Mouse (Mus musculus) layer of hippocampus, adult 8-10 months (tissue): ENCODE measurements around the gene Sbno2. TPM values are rescaled to one million over a fixed set of nuclear protein-coding genes. Genes with fewer than 3 reads are reported as not detected.

ENCODE experiments used
- DNase-seq, 2 experiments: peaks; one replicate each; pipeline ENCODE4 v3.0.0; 2022; ENCODE audit warnings: low spot score in 2 of 2
- total RNA-seq, 4 experiments: library from RNA; stranded (reverse); gene quantifications; 2 replicates each; pipeline ENCODE4 v1.2.4; 2022

Sbno2 gene
- total RNA-seq, 4 experiments from 2014 or later: 19.9 to 52.8 (median 29.8) TPM

GRCm38 (mm10) chr10:80092690-80093089 lies 12.7 kb downstream of the Sbno2 start:
- DNase-seq: no peak

- no peak for DNase-seq
Observed at GRCm38 (mm10) chr10:80091527-80091926, 13.8 kb downstream of the Sbno2 start.

- DNase-seq: no peak
Observed at GRCm38 (mm10) chr10:80089146-80089545, 16.2 kb downstream of the Sbno2 start.

GRCm38 (mm10) chr10:80087483-80087882 lies 17.9 kb downstream of the Sbno2 start:
- no peak for DNase-seq

- no peak for DNase-seq
Observed at GRCm38 (mm10) chr10:80086847-80087246, 18.5 kb downstream of the Sbno2 start.

GRCm38 (mm10) chr10:80084817-80085487 lies 20.4 kb downstream of the Sbno2 start:
- DNase-seq: no peak

- DNase-seq: no peak
Observed at GRCm38 (mm10) chr10:80081075-80081474, 24.3 kb downstream of the Sbno2 start.

- DNase-seq: no peak
Observed at GRCm38 (mm10) chr10:80080396-80081070, 24.8 kb downstream of the Sbno2 start.

- no peak for DNase-seq
Observed at GRCm38 (mm10) chr10:80078366-80078765, 27.0 kb downstream of the Sbno2 start.

- DNase-seq: no peak
Observed at GRCm38 (mm10) chr10:80077312-80077711, 28.1 kb downstream of the Sbno2 start.

- no peak for DNase-seq
Observed at GRCm38 (mm10) chr10:80076386-80076785, 29.0 kb downstream of the Sbno2 start.

- DNase-seq: no peak
Observed at GRCm38 (mm10) chr10:80075924-80076323, 29.4 kb downstream of the Sbno2 start.

GRCm38 (mm10) chr10:80074813-80075601 lies 30.4 kb downstream of the Sbno2 start:
- peak in 1 of 2 experiments; percentile 47 for DNase-seq

GRCm38 (mm10) chr10:80072623-80073489 lies 32.5 kb downstream of the Sbno2 start:
- DNase-seq: no peak

GRCm38 (mm10) chr10:80071516-80071900 lies 33.9 kb downstream of the Sbno2 start:
- DNase-seq: no peak

- DNase-seq: peak; percentile 65 to 67
Observed at GRCm38 (mm10) chr10:80070837-80071515, 34.4 kb downstream of the Sbno2 start.

GRCm38 (mm10) chr10:80069948-80070450 lies 35.4 kb downstream of the Sbno2 start:
- DNase-seq: no peak

GRCm38 (mm10) chr10:80069251-80069650 lies 36.1 kb downstream of the Sbno2 start:
- DNase-seq: no peak

GRCm38 (mm10) chr10:80063877-80064650 lies 41.3 kb downstream of the Sbno2 start:
- no peak for DNase-seq

- DNase-seq: no peak
Observed at GRCm38 (mm10) chr10:80063104-80063503, 42.3 kb downstream of the Sbno2 start.
